15 mouse cellular contexts compared by ENCODE assay signal in the genomic region with DNA sequence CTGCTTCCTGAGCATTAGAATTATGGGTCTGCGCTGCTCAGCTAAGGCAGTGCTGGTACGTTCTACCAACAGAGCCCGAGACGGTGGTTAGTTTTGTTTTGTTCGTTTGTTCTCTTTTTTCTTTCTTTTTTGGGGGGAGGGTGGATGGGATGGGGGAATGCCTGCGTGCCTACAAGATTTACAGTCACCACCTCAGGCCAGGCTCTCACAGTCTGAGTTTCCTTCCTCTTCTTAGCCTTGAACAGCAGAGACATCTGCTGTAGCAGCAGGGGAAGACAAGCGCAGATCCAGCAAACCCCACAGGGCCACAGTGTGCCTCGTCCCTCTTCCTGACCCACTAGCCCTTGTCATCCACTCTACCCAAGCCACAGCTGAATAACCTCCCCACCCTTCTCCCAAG. TPM values are rescaled to one million over a fixed set of nuclear protein-coding genes. Genes with fewer than 3 reads are reported as not detected.
DNase-seq lines count a peak whose midpoint lies in the region; ATAC-seq and TF ChIP-seq lines count a peak whose summit lies in the region.
"Had no signal": no experiment of that assay in that cellular context is flagged by ENCODE, and none has a peak within 500 bp of the region (broad histone marks: within the 10 kb centered on the region; RNA-seq: fewer than 3 reads in every experiment).

No protein-coding gene starts in this region.

- no peaks in the 10 kb centered on the region for H3K9me3 ChIP-seq in intestine, postnatal 0 days (ENCODE audit: control insufficient read depth)
- no peaks in the 10 kb centered on the region for H3K9me3 ChIP-seq in intestine, embryonic 16.5 days (ENCODE audit: control insufficient read depth, low read length)
- H3K9me3 ChIP-seq in MEL (replicated peaks; ENCODE audit: insufficient read depth, low read length): no peaks in the 10 kb centered on the region
- H3K9me3 ChIP-seq in liver, embryonic 14.5 days (ENCODE audit: control insufficient read depth, low read length): no peaks in the 10 kb centered on the region
- H3K9me3 ChIP-seq: embryonic facial prominence, embryonic 10.5 days; forebrain, embryonic 15.5 days; hindbrain, embryonic 15.5 days; limb, embryonic 10.5 days; midbrain, embryonic 13.5 days had no signal

- H3K79me2 ChIP-seq in MEL (ENCODE audit: control insufficient read depth, insufficient read depth, low read length, poor library complexity): no peaks in the 10 kb centered on the region

- peak; percentile 57 for TF ChIP-seq RAD21 in MEL (IDR thresholded peaks at IDR 0.05; ENCODE audit: low read depth, low read length)

- H3K4me1 ChIP-seq in intestine, postnatal 0 days (replicated peaks; ENCODE audit: control insufficient read depth, insufficient read depth, low read length): no peaks in the 10 kb centered on the region
- H3K4me1 ChIP-seq in intestine, embryonic 16.5 days (ENCODE audit: control insufficient read depth, insufficient read depth, low read length): no peaks in the 10 kb centered on the region
- no peaks in the 10 kb centered on the region for H3K4me1 ChIP-seq in MEL (ENCODE audit: control insufficient read depth in 1 of 2, insufficient read depth in 2 of 2, low read length in 2 of 2)
- H3K4me1 ChIP-seq in liver, embryonic 14.5 days (replicated peaks; ENCODE audit: control insufficient read depth in 2 of 2, insufficient read depth in 2 of 2, low read length in 1 of 2): peaks cover 0 to 12% of the 10 kb centered on the region in 2 experiments; a peak in 3 of 4 replicates
- H3K4me1 ChIP-seq: limb, embryonic 10.5 days had no signal

- peak; percentile 14; the same call in 1 of the 2 replicates for TF ChIP-seq CTCF in intestine, postnatal 0 days (IDR thresholded peaks at IDR 0.05; ENCODE audit: low read depth)
- peak in 2 of 3 experiments; percentile 19 to 53; a peak in 3 of 6 replicates for TF ChIP-seq CTCF in MEL (IDR thresholded peaks at IDR 0.05 in 2 of 3, conservative IDR thresholded peaks at IDR 0.05 in 1 of 3; ENCODE audit: control insufficient read depth in 1 of 3, insufficient read depth in 1 of 3, low read depth in 2 of 3, low read length in 3 of 3, poor library complexity in 1 of 3, severe bottlenecking in 1 of 3)
- peak; percentile 34; the same call in 1 of the 2 replicates for TF ChIP-seq CTCF in liver, embryonic 14.5 days (IDR thresholded peaks at IDR 0.05; ENCODE audit: low read depth)

- no peak overlapping the region for H3K9ac ChIP-seq in intestine, postnatal 0 days (ENCODE audit: low read depth, low read length)
- H3K9ac ChIP-seq in intestine, embryonic 16.5 days (ENCODE audit: low read depth, low read length): no peak overlapping the region
- H3K9ac ChIP-seq in MEL (ENCODE audit: control insufficient read depth, low read depth, low read length, poor library complexity, severe bottlenecking): peak overlapping the region; percentile 49
- H3K9ac ChIP-seq in liver, embryonic 14.5 days (replicated peaks): no peak overlapping the region
- H3K9ac ChIP-seq: forebrain, embryonic 15.5 days; hindbrain, embryonic 15.5 days; midbrain, embryonic 13.5 days had no signal

- TF ChIP-seq EP300 in MEL (IDR thresholded peaks at IDR 0.05; ENCODE audit: low read depth in 1 of 2, low read length in 2 of 2): peak in 1 of 2 experiments; percentile 12; a peak in 1 of 4 replicates
- TF ChIP-seq EP300 in liver, embryonic 14.5 days (IDR thresholded peaks at IDR 0.05; ENCODE audit: low read depth): no peak

- 86% methylated on average over 8 of the region's 8 CpGs for WGBS in intestine, postnatal 0 days
- WGBS in intestine, embryonic 16.5 days: 85% methylated on average over 8 of the region's 8 CpGs
- WGBS in liver, embryonic 14.5 days (ENCODE audit: insufficient replicate concordance): 25% methylated on average over 8 of the region's 8 CpGs

- intact Hi-C loops in left cerebral cortex, postnatal 25 days (cut with DNase I): no loop called here

- ATAC-seq in intestine, postnatal 0 days: no peak
- ATAC-seq in intestine, embryonic 16.5 days: no peak
- no peak for ATAC-seq in liver, embryonic 14.5 days (ENCODE audit: insufficient read depth)
- ATAC-seq: forebrain, embryonic 15.5 days; midbrain, embryonic 13.5 days had no signal

- no peak overlapping the region for H3K27ac ChIP-seq in intestine, postnatal 0 days (ENCODE audit: low read depth, low read length)
- H3K27ac ChIP-seq in intestine, embryonic 16.5 days (ENCODE audit: low read length): no peak overlapping the region
- no peak overlapping the region; the same call in 1 of the 2 replicates for H3K27ac ChIP-seq in MEL (ENCODE audit: control insufficient read depth, low read depth, low read length)
- no peak overlapping the region for H3K27ac ChIP-seq in liver, embryonic 14.5 days
- H3K27ac ChIP-seq: embryonic facial prominence, embryonic 10.5 days; forebrain, embryonic 15.5 days; hindbrain, embryonic 15.5 days; layer of hippocampus, adult 2 months; limb, embryonic 10.5 days; midbrain, embryonic 13.5 days had no signal

- H3K27me3 ChIP-seq in intestine, postnatal 0 days (replicated peaks; ENCODE audit: control insufficient read depth, insufficient read depth, low read length): no peaks in the 10 kb centered on the region
- no peaks in the 10 kb centered on the region for H3K27me3 ChIP-seq in intestine, embryonic 16.5 days (replicated peaks; ENCODE audit: control insufficient read depth, insufficient read depth, low read length)
- H3K27me3 ChIP-seq in MEL (ENCODE audit: control insufficient read depth in 1 of 2, insufficient read depth in 2 of 2, low read length in 2 of 2): no peaks in the 10 kb centered on the region
- H3K27me3 ChIP-seq in liver, embryonic 14.5 days (ENCODE audit: control insufficient read depth, insufficient read depth, low read length): no peaks in the 10 kb centered on the region
- H3K27me3 ChIP-seq: forebrain, embryonic 15.5 days; hindbrain, embryonic 15.5 days; midbrain, embryonic 13.5 days had no signal

- H3K4me2 ChIP-seq in intestine, postnatal 0 days (replicated peaks; ENCODE audit: low read depth): no peak overlapping the region
- H3K4me2 ChIP-seq in intestine, embryonic 16.5 days (ENCODE audit: low read depth, low read length): no peak overlapping the region
- H3K4me2 ChIP-seq in liver, embryonic 14.5 days (ENCODE audit: low read depth): no peak overlapping the region
- H3K4me2 ChIP-seq: forebrain, embryonic 15.5 days; hindbrain, embryonic 15.5 days; midbrain, embryonic 13.5 days had no signal

- H3K36me3 ChIP-seq in intestine, postnatal 0 days (ENCODE audit: control insufficient read depth, insufficient read depth): no peaks in the 10 kb centered on the region
- H3K36me3 ChIP-seq in intestine, embryonic 16.5 days (ENCODE audit: control insufficient read depth, insufficient read depth, low read length): no peaks in the 10 kb centered on the region
- H3K36me3 ChIP-seq in MEL (ENCODE audit: control insufficient read depth in 1 of 2, insufficient read depth in 2 of 2, low read length in 2 of 2): no peaks in the 10 kb centered on the region
- H3K36me3 ChIP-seq in liver, embryonic 14.5 days (replicated peaks; ENCODE audit: control insufficient read depth, insufficient read depth, low read depth): no peaks in the 10 kb centered on the region
- H3K36me3 ChIP-seq: embryonic facial prominence, embryonic 10.5 days; forebrain, embryonic 15.5 days; hindbrain, embryonic 15.5 days; limb, embryonic 10.5 days; midbrain, embryonic 13.5 days had no signal

- peak; percentile 72 for DNase-seq in MEL (ENCODE audit: low read depth, low spot score)
- DNase-seq in liver, embryonic 14.5 days (ENCODE audit: low read depth in 3 of 3, low spot score in 3 of 3): no peak
- peak; percentile 51 to 74 for DNase-seq in spleen, postnatal 4 days (ENCODE audit: low spot score in 2 of 2)
- DNase-seq in ovary, postnatal 10 days (ENCODE audit: low spot score): no peak
- DNase-seq in cerebellum, postnatal 14 days: no peak
- no peak for DNase-seq in left cerebral cortex, postnatal 25 days (ENCODE audit: low spot score in 2 of 2)
- DNase-seq: adrenal gland, postnatal 10 days had no signal

- TF ChIP-seq POLR2A in MEL (IDR thresholded peaks at IDR 0.05; ENCODE audit: control insufficient read depth in 1 of 2, insufficient read depth in 1 of 2, low read depth in 1 of 2, low read length in 2 of 2, poor library complexity in 1 of 2): no peak

- no peak overlapping the region for H3K4me3 ChIP-seq in intestine, postnatal 0 days (ENCODE audit: low read depth, low read length)
- no peak overlapping the region for H3K4me3 ChIP-seq in intestine, embryonic 16.5 days (ENCODE audit: low read length)
- H3K4me3 ChIP-seq in MEL (ENCODE audit: control insufficient read depth in 1 of 2, insufficient read depth in 1 of 2, low read depth in 2 of 2, low read length in 2 of 2): peak overlapping the region; percentile 28 to 46
- H3K4me3 ChIP-seq in liver, embryonic 14.5 days (ENCODE audit: insufficient read depth in 1 of 2, low read depth in 2 of 2, low read length in 2 of 2): no peak overlapping the region
- H3K4me3 ChIP-seq: embryonic facial prominence, embryonic 10.5 days; forebrain, embryonic 15.5 days; hindbrain, embryonic 15.5 days; layer of hippocampus, adult 2 months; limb, embryonic 10.5 days; midbrain, embryonic 13.5 days had no signal

RNA-seq across cellular contexts. Expression of gene Bckdha, which starts 7.5 kb away (rescaled TPM):
- polyA plus RNA-seq in intestine, postnatal 0 days (2015; fragmentation: Nextera tagmentation; extraction: Ambion mirVana): 39.8 and 44.3 TPM in 2 replicates
- polyA plus RNA-seq in intestine, embryonic 16.5 days (2015; fragmentation: Nextera tagmentation; extraction: Ambion mirVana): 49.3 and 50.9 TPM in 2 replicates
- total RNA-seq in MEL (2012; rRNA removed): 21.4 and 27.0 TPM in 2 replicates
- 10 to 100 TPM in 1 of 2 experiments, not detected in 1; 33.1 TPM for polyA plus RNA-seq in MEL (2012; ENCODE audit: insufficient read depth in 1 of 2, insufficient read length in 2 of 2, low read depth in 1 of 2, low replicate concordance in 2 of 2, missing spikeins in 1 of 2)
- 20.1 and 22.0 TPM in 2 replicates for polyA plus RNA-seq in liver, embryonic 14.5 days (2012; rRNA removed)
- 17.3 and 21.0 TPM in 2 replicates for polyA plus RNA-seq in liver, embryonic 14.5 days (2014; fragmentation: Nextera tagmentation; extraction: Ambion mirVana)
- 10 to 100 TPM; 31.8 to 33.8 TPM for total RNA-seq in left cerebral cortex, postnatal 25 days (2021)

RNA-seq across cellular contexts. Expression of gene Exosc5, which starts 7.7 kb away (rescaled TPM):
- polyA plus RNA-seq in intestine, postnatal 0 days (2015; fragmentation: Nextera tagmentation; extraction: Ambion mirVana): 50.4 and 52.7 TPM in 2 replicates
- polyA plus RNA-seq in intestine, embryonic 16.5 days (2015; fragmentation: Nextera tagmentation; extraction: Ambion mirVana): 82.6 and 87.2 TPM in 2 replicates
- 106 and 109 TPM in 2 replicates for total RNA-seq in MEL (2012; rRNA removed)
- 100 to 1,000 TPM in 1 of 2 experiments, not detected in 1; 134 TPM for polyA plus RNA-seq in MEL (2012; ENCODE audit: insufficient read depth in 1 of 2, insufficient read length in 2 of 2, low read depth in 1 of 2, low replicate concordance in 2 of 2, missing spikeins in 1 of 2)
- polyA plus RNA-seq in liver, embryonic 14.5 days (2012; rRNA removed): 33.7 and 35.2 TPM in 2 replicates
- polyA plus RNA-seq in liver, embryonic 14.5 days (2014; fragmentation: Nextera tagmentation; extraction: Ambion mirVana): 48.1 and 51.6 TPM in 2 replicates
- total RNA-seq in left cerebral cortex, postnatal 25 days (2021): 10 to 100 TPM; 24.0 to 24.4 TPM

RNA-seq across cellular contexts. Expression of gene Tmem91, which starts 23.7 kb away (rescaled TPM):
- 0.61 and 1.3 TPM in 2 replicates for polyA plus RNA-seq in intestine, postnatal 0 days (2015; fragmentation: Nextera tagmentation; extraction: Ambion mirVana)
- 1.6 and 2.1 TPM in 2 replicates for polyA plus RNA-seq in intestine, embryonic 16.5 days (2015; fragmentation: Nextera tagmentation; extraction: Ambion mirVana)
- 0.59 and 0.89 TPM in 2 replicates for total RNA-seq in MEL (2012; rRNA removed)
- polyA plus RNA-seq in MEL (2012; ENCODE audit: insufficient read depth in 1 of 2, insufficient read length in 2 of 2, low read depth in 1 of 2, low replicate concordance in 2 of 2, missing spikeins in 1 of 2): 1 to 10 TPM in 1 of 2 experiments, not detected in 1; 3.3 TPM
- polyA plus RNA-seq in liver, embryonic 14.5 days (2012; rRNA removed): 0.22 and 0.32 TPM in 2 replicates
- 0.39 and 0.51 TPM in 2 replicates for polyA plus RNA-seq in liver, embryonic 14.5 days (2014; fragmentation: Nextera tagmentation; extraction: Ambion mirVana)
- total RNA-seq in left cerebral cortex, postnatal 25 days (2021): 10 to 100 TPM; 33.1 to 36.3 TPM

RNA-seq across cellular contexts. Expression of gene B3gnt8, which starts 24.8 kb away (rescaled TPM):
- 3.4 and 3.5 TPM in 2 replicates for polyA plus RNA-seq in intestine, postnatal 0 days (2015; fragmentation: Nextera tagmentation; extraction: Ambion mirVana)
- polyA plus RNA-seq in intestine, embryonic 16.5 days (2015; fragmentation: Nextera tagmentation; extraction: Ambion mirVana): 6.8 and 7.5 TPM in 2 replicates
- total RNA-seq in MEL (2012; rRNA removed): 0.46 TPM in 2 replicates
- polyA plus RNA-seq in MEL (2012; ENCODE audit: insufficient read depth in 1 of 2, insufficient read length in 2 of 2, low read depth in 1 of 2, low replicate concordance in 2 of 2, missing spikeins in 1 of 2): 1 to 10 TPM in 1 of 2 experiments, not detected in 1; 1.6 TPM
- 1.6 TPM in 2 replicates for polyA plus RNA-seq in liver, embryonic 14.5 days (2012; rRNA removed)
- 0.72 and 0.81 TPM in 2 replicates for polyA plus RNA-seq in liver, embryonic 14.5 days (2014; fragmentation: Nextera tagmentation; extraction: Ambion mirVana)
- under 1 TPM; 0.34 to 0.82 TPM for total RNA-seq in left cerebral cortex, postnatal 25 days (2021)

RNA-seq across cellular contexts. Expression of gene B9d2, which starts 29.3 kb away (rescaled TPM):
- polyA plus RNA-seq in intestine, postnatal 0 days (2015; fragmentation: Nextera tagmentation; extraction: Ambion mirVana): 12.4 and 12.6 TPM in 2 replicates
- 21.4 and 22.5 TPM in 2 replicates for polyA plus RNA-seq in intestine, embryonic 16.5 days (2015; fragmentation: Nextera tagmentation; extraction: Ambion mirVana)
- total RNA-seq in MEL (2012; rRNA removed): 70.4 TPM in 2 replicates
- polyA plus RNA-seq in MEL (2012; ENCODE audit: insufficient read depth in 1 of 2, insufficient read length in 2 of 2, low read depth in 1 of 2, low replicate concordance in 2 of 2, missing spikeins in 1 of 2): 100 to 1,000 TPM in 1 of 2 experiments, not detected in 1; 108 TPM
- polyA plus RNA-seq in liver, embryonic 14.5 days (2012; rRNA removed): 21.9 and 28.2 TPM in 2 replicates
- 18.8 and 20.4 TPM in 2 replicates for polyA plus RNA-seq in liver, embryonic 14.5 days (2014; fragmentation: Nextera tagmentation; extraction: Ambion mirVana)
- 10 to 100 TPM; 23.5 to 24.9 TPM for total RNA-seq in left cerebral cortex, postnatal 25 days (2021)

Comparison
In these comparisons a context has a peak if more than half of its experiments do, and no peak if none do; other contexts are left out.
1. H3K4me3 ChIP-seq: peak in MEL (2 of 2); none in intestine, postnatal 0 days (single experiment), intestine, embryonic 16.5 days (single experiment) and liver, embryonic 14.5 days (0 of 2).
2. DNase-seq: peak in MEL (single experiment) and spleen, postnatal 4 days (2 of 2); none in liver, embryonic 14.5 days (0 of 3), ovary, postnatal 10 days (single experiment), cerebellum, postnatal 14 days (0 of 2) and left cerebral cortex, postnatal 25 days (0 of 2).
3. Peak in every context shown above with its lines, with median percentiles within 50 percentile points of each other: CTCF ChIP-seq.